Mouse (Mus musculus): ENCODE measurements around the gene Trpm1.

The Trpm1 gene

GRCm38 (mm10) chr7:64287414-64288091 is 133.9 kb downstream of the Trpm1 start, which contains the start of gene Mtmr10:
Gene Mtmr10 (plus strand): TSS chr7:64287653.
- DNase-seq (ENCODE audit: extremely low read depth, low read depth), result peak; percentile 91

- DNase-seq (ENCODE audit: extremely low read depth, low read depth), result no peak
Measured at GRCm38 (mm10) chr7:64289416-64289815, 135.8 kb downstream of the Trpm1 start.

- DNase-seq (ENCODE audit: extremely low read depth, low read depth), result no peak
Measured at GRCm38 (mm10) chr7:64290431-64290830, 136.8 kb downstream of the Trpm1 start.

- no peak for DNase-seq (ENCODE audit: extremely low read depth, low read depth)
Measured at GRCm38 (mm10) chr7:64291722-64292121, 138.1 kb downstream of the Trpm1 start.

GRCm38 (mm10) chr7:64296286-64297010 is 142.8 kb downstream of the Trpm1 start:
- DNase-seq (ENCODE audit: extremely low read depth, low read depth), result no peak

- DNase-seq (ENCODE audit: extremely low read depth, low read depth), result no peak
Measured at GRCm38 (mm10) chr7:64310241-64310640, 156.6 kb downstream of the Trpm1 start.

GRCm38 (mm10) chr7:64310756-64311155 is 157.1 kb downstream of the Trpm1 start:
- no peak for DNase-seq (ENCODE audit: extremely low read depth, low read depth)

GRCm38 (mm10) chr7:64312811-64313210 is 159.2 kb downstream of the Trpm1 start:
- DNase-seq (ENCODE audit: extremely low read depth, low read depth), result no peak
